Mouse (Mus musculus) forebrain, embryonic 11.5 days (tissue): ENCODE results near the gene Ndufa4l2. TPM values are rescaled to one million over a fixed set of nuclear protein-coding genes. Genes with fewer than 3 reads are reported as not detected.

ENCODE experiments used
- ATAC-seq: fragments of 200-750 bp; cut with Nextera tagmentation; replicated peaks from 2 replicates; pipeline ENCODE4 v1.8.0; 2017; ENCODE audit warnings: moderate TSS enrichment; ENCODE audit not compliant: low FRiP score
- DNase-seq: peaks from one replicate; pipeline ENCODE4 v3.0.0-alpha.2; 2017; ENCODE audit warnings: low spot score
- H3K27ac ChIP-seq: fragments of 300-500 bp; sonication (generic); 2 replicates; pipeline ENCODE4 v1.5.1; 2014; ENCODE audit warnings: low read depth, low read length
- H3K27me3 ChIP-seq: fragments of 300-500 bp; sonication (generic); 2 replicates; pipeline ENCODE4 v1.6.1; 2014; ENCODE audit warnings: mild to moderate bottlenecking, low read length, mixed read lengths; ENCODE audit not compliant: control insufficient read depth, insufficient read depth
- H3K36me3 ChIP-seq: fragments of 300-500 bp; sonication (generic); 2 replicates; pipeline ENCODE4 v1.6.1; 2014; ENCODE audit warnings: mild to moderate bottlenecking, low read length, moderate library complexity, mixed read lengths; ENCODE audit not compliant: control insufficient read depth, insufficient read depth
- H3K4me1 ChIP-seq: fragments of 300-500 bp; sonication (generic); replicated peaks from 2 replicates; pipeline ENCODE4 v1.6.1; 2014; ENCODE audit warnings: low read length, mixed read lengths; ENCODE audit not compliant: control insufficient read depth, insufficient read depth
- H3K4me2 ChIP-seq: fragments of 300-500 bp; sonication (generic); 2 replicates; pipeline ENCODE4 v1.6.1; 2014; ENCODE audit warnings: low read depth, mild to moderate bottlenecking, low read length, moderate library complexity, mixed read lengths; ENCODE audit not compliant: severe bottlenecking
- H3K4me3 ChIP-seq: fragments of 300-500 bp; sonication (generic); 2 replicates; pipeline ENCODE4 v1.5.1; 2014; ENCODE audit warnings: low read depth, low read length
- H3K9ac ChIP-seq: fragments of 300-500 bp; sonication (generic); 2 replicates; pipeline ENCODE4 v1.6.1; 2014; ENCODE audit warnings: low read length
- H3K9me3 ChIP-seq: fragments of 300-500 bp; sonication (generic); 2 replicates; pipeline ENCODE4 v1.6.1; 2016; ENCODE audit warnings: low read length, mixed read lengths; ENCODE audit not compliant: control insufficient read depth
- WGBS: fragments of 180-500 bp; shearing (Covaris S2); extraction: QIAGEN DNeasy Blood & Tissue Kit; methylation state at CpG from one replicate; pipeline ENCODE4 v1.1.7; 2014; 5-methylcytosine and 5-hydroxymethylcytosine counted together
- polyA plus RNA-seq: library from polyadenylated mRNA; unstranded; fragments of >200 nt; fragmentation: Nextera tagmentation; extraction: Ambion mirVana; gene quantifications from 2 replicates; pipeline ENCODE4 v1.2.1, GENCODE M21; 2014

The Ndufa4l2 gene
- polyA plus RNA-seq, 1 experiment from 2014 or later: 6.1 TPM

DNA sequence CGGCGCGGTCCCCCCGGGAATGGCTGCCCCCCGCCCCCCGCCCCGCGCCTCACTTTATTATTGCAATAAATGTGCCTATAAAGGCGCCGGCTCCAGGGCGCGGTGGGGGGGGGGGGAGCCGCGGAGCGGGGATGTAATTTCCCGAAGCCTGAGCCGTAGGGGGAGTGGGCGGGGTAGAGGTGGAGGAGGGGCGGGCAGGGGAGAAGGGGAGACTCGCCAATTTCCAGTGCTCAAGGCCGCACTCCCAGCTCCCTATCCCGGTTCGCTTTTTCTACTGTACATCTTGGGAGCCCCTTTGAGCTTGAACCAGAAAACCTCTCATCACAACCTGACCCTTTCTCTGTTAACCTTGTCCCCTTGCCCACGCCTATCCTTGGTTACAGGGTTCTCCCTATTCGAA, 16.2 kb downstream of the Ndufa4l2 start:
- peak overlapping the region; percentile 41 for H3K4me3 ChIP-seq
- H3K9me3 ChIP-seq: no peaks in the 10 kb centered on the region
- H3K9ac ChIP-seq: peak overlapping the region; percentile 12; the same call in 1 of the 2 replicates
- 1% methylated on average over 24 of the region's 25 CpGs for WGBS
- H3K4me2 ChIP-seq: peak overlapping the region; percentile 49
- ATAC-seq (no peak), DNase-seq (no peak)
- H3K36me3 ChIP-seq: no peaks in the 10 kb centered on the region
- peaks cover 30% of the 10 kb centered on the region for H3K4me1 ChIP-seq
- H3K27ac ChIP-seq: 0 out of 2 replicates have a peak overlapping the region, but pooled peaks have one; percentile 21
- H3K27me3 ChIP-seq: peaks cover 98% of the 10 kb centered on the region

- DNase-seq: no peak
- H3K27ac ChIP-seq: 0 out of 2 replicates have a peak overlapping the region, but pooled peaks have one; percentile 12
- H3K4me1 ChIP-seq: peaks cover 29% of the 10 kb centered on the region
These were observed 16.8 kb downstream of the Ndufa4l2 start for GRCm38 (mm10) chr10:127531548-127531947.

GRCm38 (mm10) chr10:127534036-127534928, 19.5 kb downstream of the Ndufa4l2 start, which contains the start of gene Nxph4:
Gene Nxph4 (minus strand): TSS chr10:127534559.
- peak within 1 kb of the TSS; percentile 61 for H3K4me2 ChIP-seq
- ATAC-seq: no peak; the same call in 1 of the 2 replicates
- H3K9ac ChIP-seq: peak within 1 kb of the TSS; percentile 52
- H3K4me1 ChIP-seq: peaks cover 25% of the 10 kb centered on the region
- H3K27me3 ChIP-seq: peaks cover 72% of the 10 kb centered on the region
- H3K4me3 ChIP-seq: peak within 1 kb of the TSS; percentile 41
- DNase-seq: peak; percentile 68
- no peaks in the 10 kb centered on the region for H3K9me3 ChIP-seq
- WGBS: under 1% methylated on average over 64 of the region's 78 CpGs
- no peak within 1 kb of the TSS for H3K27ac ChIP-seq
- no peaks in the 10 kb centered on the region; the same call in 1 of the 2 replicates for H3K36me3 ChIP-seq

More at GRCm38 (mm10) chr10:127531548-127531947, 16.8 kb downstream of the Ndufa4l2 start:
- H3K36me3 ChIP-seq: no peaks in the 10 kb centered on the region
- 2% methylated on average over 4 of the region's 4 CpGs for WGBS
- H3K4me2 ChIP-seq: peak overlapping the region; percentile 49; the same call in 1 of the 2 replicates
- H3K9me3 ChIP-seq: no peaks in the 10 kb centered on the region
- peak overlapping the region; percentile 12; the same call in 1 of the 2 replicates for H3K9ac ChIP-seq
- H3K27me3 ChIP-seq: peaks cover 98% of the 10 kb centered on the region
- peak overlapping the region; percentile 41; the same call in 1 of the 2 replicates for H3K4me3 ChIP-seq
- no peak for ATAC-seq

DNA sequence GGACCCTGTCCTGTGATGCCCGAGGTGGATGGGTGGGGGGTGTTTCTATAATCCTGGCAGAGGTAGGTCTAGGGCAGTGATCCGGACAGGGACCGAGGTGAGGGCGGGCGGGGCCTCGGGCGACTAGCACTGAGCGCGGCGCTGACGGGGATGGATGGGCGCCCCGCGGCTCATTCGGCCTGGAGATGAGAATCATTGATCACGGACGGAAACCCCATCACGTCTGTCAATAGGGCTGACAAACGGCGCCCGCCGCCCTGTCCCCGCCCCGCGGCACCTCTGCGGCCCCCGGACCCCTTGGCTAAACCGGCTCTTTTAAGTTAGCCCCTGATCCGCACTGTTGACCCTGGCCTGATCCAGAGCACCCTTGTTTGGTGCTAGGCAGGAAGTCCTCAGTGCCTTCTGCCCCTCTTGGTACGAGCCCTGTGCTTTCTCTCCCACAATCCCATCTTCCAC, 20.2 kb downstream of the Ndufa4l2 start:
- Histone ChIP-seq H3K9ac (no peak overlapping the region), H3K4me3 (peak overlapping the region; percentile 41), H3K9me3 (no peaks in the 10 kb centered on the region), H3K4me1 (peaks cover 25% of the 10 kb centered on the region), H3K36me3 (no peaks in the 10 kb centered on the region; the same call in 1 of the 2 replicates), H3K27me3 (peaks cover 66% of the 10 kb centered on the region), H3K4me2 (peak overlapping the region; percentile 61), H3K27ac (no peak overlapping the region)
- WGBS: 0% methylated on average over 29 of the region's 30 CpGs
- ATAC-seq: no peak
- DNase-seq: peak; percentile 66

DNA sequence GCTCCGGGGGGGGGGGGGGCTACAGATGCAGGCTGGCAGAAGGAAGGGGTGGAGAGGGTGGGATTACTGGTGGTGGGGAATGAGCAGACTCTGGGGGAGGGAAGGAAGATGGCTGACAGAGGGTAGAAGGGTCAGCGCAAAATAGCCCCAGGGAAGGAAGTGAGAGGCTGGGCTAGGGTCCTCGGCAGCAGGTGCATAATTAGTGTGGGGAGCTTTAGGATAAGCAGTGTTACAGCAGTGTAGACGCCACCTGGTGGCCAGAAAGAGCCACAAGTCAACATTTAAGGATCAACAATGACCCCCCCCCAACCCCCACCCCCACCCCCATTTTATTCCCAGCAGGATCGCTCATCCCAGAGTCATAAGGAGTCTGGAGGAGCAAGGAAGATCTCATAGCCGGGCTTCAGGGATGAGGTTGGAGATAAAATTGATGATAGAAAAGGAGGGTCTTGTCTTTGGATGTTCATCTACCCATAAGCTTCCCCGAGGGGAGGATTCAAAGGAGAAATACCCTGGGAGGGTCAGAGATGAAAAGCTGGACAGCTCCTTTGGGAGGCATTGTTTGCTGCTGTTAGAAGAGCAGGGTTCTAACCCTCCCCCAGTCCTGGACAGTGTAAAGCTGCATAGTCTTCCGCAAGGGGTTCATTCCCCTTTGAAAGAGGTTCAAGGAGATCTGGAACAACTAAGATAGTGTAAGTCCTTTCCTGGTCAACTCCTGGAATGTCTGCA, 22.0 kb downstream of the Ndufa4l2 start:
- Histone ChIP-seq H3K36me3 (no peaks in the 10 kb centered on the region; the same call in 1 of the 2 replicates), H3K9me3 (no peaks in the 10 kb centered on the region), H3K4me1 (peaks cover 18% of the 10 kb centered on the region), H3K27ac (no peak overlapping the region), H3K9ac (no peak overlapping the region), H3K4me2 (no peak overlapping the region), H3K4me3 (no peak overlapping the region), H3K27me3 (peaks cover 48% of the 10 kb centered on the region)
- DNase-seq: peak; percentile 78
- ATAC-seq: peak; percentile 56
- WGBS: 8% methylated on average over 8 of the region's 8 CpGs

GRCm38 (mm10) chr10:127537854-127538583, 23.3 kb downstream of the Ndufa4l2 start:
- Histone ChIP-seq H3K9ac (no peak overlapping the region), H3K4me3 (no peak overlapping the region), H3K36me3 (no peaks in the 10 kb centered on the region; the same call in 1 of the 2 replicates), H3K27ac (no peak overlapping the region), H3K4me2 (no peak overlapping the region), H3K9me3 (no peaks in the 10 kb centered on the region), H3K4me1 (peaks cover 16% of the 10 kb centered on the region; the same call in 1 of the 2 replicates), H3K27me3 (peaks cover 35% of the 10 kb centered on the region)
- ATAC-seq (peak; percentile 70), DNase-seq (peak; percentile 87)
- 29% methylated on average over 7 of the region's 7 CpGs for WGBS

GRCm38 (mm10) chr10:127541510-127541909, 26.7 kb downstream of the Ndufa4l2 start:
- Histone ChIP-seq H3K4me2 (no peak overlapping the region), H3K4me1 (peaks cover under 1% of the 10 kb centered on the region; the same call in 1 of the 2 replicates), H3K4me3 (no peak overlapping the region), H3K27me3 (peaks cover under 1% of the 10 kb centered on the region; the same call in 1 of the 2 replicates), H3K9me3 (no peaks in the 10 kb centered on the region), H3K9ac (no peak overlapping the region), H3K27ac (no peak overlapping the region), H3K36me3 (no peaks in the 10 kb centered on the region; the same call in none of the 2 replicates)
- WGBS: 95% methylated on average over 8 of the region's 8 CpGs
- DNase-seq: no peak
- ATAC-seq: no peak
